Mouse (Mus musculus): ENCODE results near the gene Ccdc122. TPM values are rescaled to one million over a fixed set of nuclear protein-coding genes. Genes with fewer than 3 reads are reported as not detected.
"Not testable (repeated sequence)": the region's sequence is repeated elsewhere in the genome, so short reads cannot be mapped to it uniquely, and the experiment has no call there.

Gene Ccdc122
- polyA plus RNA-seq (2012; rRNA removed) = 0.22 and 0.47 TPM in 2 replicates

DNA sequence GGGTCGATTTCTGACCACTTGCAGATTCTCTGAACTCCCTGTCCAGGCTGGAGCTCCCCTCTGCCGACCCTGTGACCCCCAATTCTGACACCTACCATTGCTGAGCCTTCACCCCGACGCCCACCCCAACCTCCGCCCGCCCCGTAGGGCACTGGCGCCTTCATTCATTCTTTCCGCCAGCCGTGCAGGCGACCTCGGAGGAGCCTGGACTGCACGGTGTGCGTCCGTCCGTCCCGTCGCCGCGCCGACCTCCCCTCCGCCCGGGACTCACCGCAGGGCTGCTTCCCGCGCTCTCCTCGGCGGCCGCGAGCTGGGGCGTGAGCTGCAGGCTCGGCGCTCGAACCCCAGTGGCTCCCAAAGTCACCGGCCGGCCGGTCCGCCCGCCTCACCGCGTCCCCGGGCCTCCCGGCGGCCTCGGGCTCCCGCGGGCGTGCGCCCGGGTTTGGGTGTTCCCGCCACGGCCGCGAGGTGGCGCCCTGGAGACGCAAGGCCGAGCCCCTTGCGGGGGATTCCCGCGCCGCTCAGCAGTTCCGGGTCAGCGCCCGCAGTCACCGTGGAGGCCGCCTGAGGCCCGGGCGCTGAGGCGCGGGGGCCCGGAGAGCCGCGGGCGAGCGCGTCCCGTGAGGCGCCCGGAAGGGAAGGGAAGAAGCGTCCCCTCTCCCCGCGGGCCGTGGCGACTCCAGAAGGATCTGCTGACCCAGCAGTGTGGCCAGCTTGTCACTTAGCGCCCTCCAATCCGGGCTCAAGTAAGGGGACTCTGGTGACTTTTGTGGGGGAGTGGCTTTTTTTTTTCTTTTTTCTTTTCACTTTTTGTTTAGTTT lies at the start of gene Ccdc122, which contains the start of gene Lacc1:
Ccdc122 (plus strand) TSS at position 547 of the 821 bp plus-strand sequence.
Lacc1 (minus strand) TSS at position 679 of the 821 bp plus-strand sequence.
- TF ChIP-seq POLR2A (IDR thresholded peaks at IDR 0.05; ENCODE audit: low read depth, low read length) (peak; percentile 48), CTCF (IDR thresholded peaks at IDR 0.05; ENCODE audit: extremely low read depth, insufficient read length, insufficient replicate concordance, low read depth, low read length) (peak; percentile 76)
- peak within 1 kb of the TSS; percentile 33 for H3K27ac ChIP-seq (ENCODE audit: insufficient read depth, low read depth, low read length)
- no peaks in the 10 kb centered on the region for H3K27me3 ChIP-seq (ENCODE audit: control insufficient read depth, insufficient read depth, low read length)
- WGBS = under 1% methylated on average over 86 of the region's 86 CpGs
- H3K36me3 ChIP-seq (ENCODE audit: control insufficient read depth, insufficient read depth, low read length) = no peaks in the 10 kb centered on the region
- H3K4me3 ChIP-seq (ENCODE audit: low read depth, low read length) = peak within 1 kb of the TSS; percentile 88
- H3K4me1 ChIP-seq (ENCODE audit: control insufficient read depth, insufficient read depth, insufficient read length, low read length) = peaks cover 7% of the 10 kb centered on the region; the same call in 1 of the 2 replicates

DNA sequence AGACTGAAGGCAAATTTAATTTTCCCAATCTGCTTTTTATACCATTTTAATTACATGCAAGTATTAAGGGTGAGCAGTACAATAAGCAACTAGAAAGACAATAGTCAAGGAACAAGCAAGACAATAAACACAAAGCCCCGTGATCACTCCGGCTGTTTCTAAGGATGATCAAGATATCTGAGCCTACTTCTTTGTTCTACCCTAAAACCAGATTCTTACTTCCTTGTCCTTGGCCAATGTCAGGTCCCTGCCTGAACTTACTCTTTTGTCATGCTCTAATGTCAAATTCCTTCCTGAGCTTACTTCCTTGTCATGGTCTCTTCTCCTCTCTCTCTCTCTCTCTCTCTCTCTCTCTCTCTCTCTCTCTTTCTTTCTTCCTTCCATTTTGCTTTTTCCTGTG lies 46.2 kb upstream of the Ccdc122 start:
- not testable (repeated sequence) for H3K4me3 ChIP-seq (ENCODE audit: low read depth, low read length); H3K4me1 ChIP-seq (ENCODE audit: control insufficient read depth, insufficient read depth, insufficient read length, low read length); H3K27ac ChIP-seq (ENCODE audit: insufficient read depth, low read depth, low read length); H3K36me3 ChIP-seq (ENCODE audit: control insufficient read depth, insufficient read depth, low read length); H3K27me3 ChIP-seq (ENCODE audit: control insufficient read depth, insufficient read depth, low read length)
- 83% methylated on average over 2 of the region's 2 CpGs for WGBS

DNA sequence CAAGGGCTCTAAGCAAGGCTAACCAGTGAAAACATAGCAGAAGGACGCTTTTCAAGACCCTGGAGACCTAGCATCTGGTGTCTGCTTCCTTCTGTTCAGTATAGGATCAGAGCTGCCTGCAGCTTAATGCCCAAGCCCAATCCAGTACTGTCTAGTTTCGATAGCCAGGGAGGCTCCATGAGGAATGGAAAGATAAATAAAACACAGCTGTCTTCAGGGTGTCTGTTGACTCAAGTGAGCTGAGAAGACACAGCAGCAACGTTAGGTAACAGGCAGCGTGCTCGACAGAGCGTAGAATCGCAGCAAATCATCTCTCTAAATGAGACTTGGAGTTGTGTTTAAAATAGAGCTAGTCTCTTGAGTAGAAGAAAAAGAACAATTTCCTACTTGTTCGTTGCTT lies 31.8 kb upstream of the Ccdc122 start:
- WGBS = 42% methylated on average over 8 of the region's 8 CpGs
- Histone ChIP-seq H3K27ac (ENCODE audit: insufficient read depth, low read depth, low read length) (peak overlapping the region; percentile 10; the same call in 1 of the 2 replicates), H3K4me3 (ENCODE audit: low read depth, low read length) (no peak overlapping the region), H3K36me3 (ENCODE audit: control insufficient read depth, insufficient read depth, low read length) (no peaks in the 10 kb centered on the region), H3K4me1 (ENCODE audit: control insufficient read depth, insufficient read depth, insufficient read length, low read length) (peaks cover 2% of the 10 kb centered on the region; the same call in 1 of the 2 replicates), H3K27me3 (ENCODE audit: control insufficient read depth, insufficient read depth, low read length) (no peaks in the 10 kb centered on the region)
- TF ChIP-seq CTCF (IDR thresholded peaks at IDR 0.05; ENCODE audit: extremely low read depth, insufficient read length, insufficient replicate concordance, low read depth, low read length) (no peak), POLR2A (IDR thresholded peaks at IDR 0.05; ENCODE audit: low read depth, low read length) (no peak)

DNA sequence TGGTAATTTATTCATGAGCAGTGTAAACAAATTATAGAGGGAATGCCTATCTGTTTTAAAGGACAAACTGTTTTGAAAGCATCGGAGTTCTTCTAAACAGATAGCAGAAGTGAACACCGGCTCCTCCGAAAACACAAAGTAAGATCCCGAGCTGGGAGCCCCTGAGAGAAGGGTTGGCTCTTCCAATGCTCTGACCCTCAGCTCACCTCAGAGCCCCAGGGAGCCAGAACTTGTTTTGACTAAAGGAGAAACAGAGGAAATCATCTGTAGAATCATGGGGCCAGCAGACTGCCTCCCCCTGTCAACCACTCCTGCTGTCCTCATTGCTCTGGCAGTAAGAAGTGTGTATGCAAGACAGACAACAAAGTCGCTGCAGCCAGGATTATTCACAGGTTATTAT lies 31.0 kb upstream of the Ccdc122 start:
- no peak overlapping the region for H3K27ac ChIP-seq (ENCODE audit: insufficient read depth, low read depth, low read length)
- H3K4me1 ChIP-seq (ENCODE audit: control insufficient read depth, insufficient read depth, insufficient read length, low read length) = peaks cover 2% of the 10 kb centered on the region; the same call in 1 of the 2 replicates
- H3K4me3 ChIP-seq (ENCODE audit: low read depth, low read length) = no peak overlapping the region
- TF ChIP-seq CTCF (IDR thresholded peaks at IDR 0.05; ENCODE audit: extremely low read depth, insufficient read length, insufficient replicate concordance, low read depth, low read length) (no peak), POLR2A (IDR thresholded peaks at IDR 0.05; ENCODE audit: low read depth, low read length) (no peak)
- H3K36me3 ChIP-seq (ENCODE audit: control insufficient read depth, insufficient read depth, low read length) = no peaks in the 10 kb centered on the region
- no peaks in the 10 kb centered on the region for H3K27me3 ChIP-seq (ENCODE audit: control insufficient read depth, insufficient read depth, low read length)
- 77% methylated on average over 5 of the region's 5 CpGs for WGBS

DNA sequence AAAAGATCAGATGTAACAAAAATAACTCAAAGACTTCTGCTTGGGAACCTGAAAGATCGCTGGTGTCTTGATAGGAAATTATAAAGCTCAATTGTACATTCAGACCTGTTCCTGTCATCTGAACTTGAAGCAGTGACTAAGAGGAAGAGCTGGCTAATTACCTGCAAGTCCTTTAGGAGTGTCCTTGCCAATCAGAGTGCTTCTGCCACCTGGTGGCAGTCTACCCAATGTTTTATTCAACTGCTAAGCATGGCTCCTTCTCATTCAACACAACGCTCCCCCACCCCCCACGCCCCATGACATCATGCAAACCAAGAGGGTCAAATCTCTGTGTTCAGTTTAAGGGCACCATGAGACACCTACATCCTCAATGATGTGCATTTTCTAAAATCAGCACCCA lies 28.3 kb upstream of the Ccdc122 start:
- WGBS = 6% methylated on average over 3 of the region's 3 CpGs
- no peak overlapping the region for H3K4me3 ChIP-seq (ENCODE audit: low read depth, low read length)
- peaks cover 2% of the 10 kb centered on the region; the same call in 1 of the 2 replicates for H3K4me1 ChIP-seq (ENCODE audit: control insufficient read depth, insufficient read depth, insufficient read length, low read length)
- H3K27me3 ChIP-seq (ENCODE audit: control insufficient read depth, insufficient read depth, low read length) = no peaks in the 10 kb centered on the region
- no peak overlapping the region for H3K27ac ChIP-seq (ENCODE audit: insufficient read depth, low read depth, low read length)
- no peak for TF ChIP-seq POLR2A (IDR thresholded peaks at IDR 0.05; ENCODE audit: low read depth, low read length)
- TF ChIP-seq CTCF (IDR thresholded peaks at IDR 0.05; ENCODE audit: extremely low read depth, insufficient read length, insufficient replicate concordance, low read depth, low read length) = peak; percentile 47; the same call in 1 of the 2 replicates
- no peaks in the 10 kb centered on the region for H3K36me3 ChIP-seq (ENCODE audit: control insufficient read depth, insufficient read depth, low read length)

DNA sequence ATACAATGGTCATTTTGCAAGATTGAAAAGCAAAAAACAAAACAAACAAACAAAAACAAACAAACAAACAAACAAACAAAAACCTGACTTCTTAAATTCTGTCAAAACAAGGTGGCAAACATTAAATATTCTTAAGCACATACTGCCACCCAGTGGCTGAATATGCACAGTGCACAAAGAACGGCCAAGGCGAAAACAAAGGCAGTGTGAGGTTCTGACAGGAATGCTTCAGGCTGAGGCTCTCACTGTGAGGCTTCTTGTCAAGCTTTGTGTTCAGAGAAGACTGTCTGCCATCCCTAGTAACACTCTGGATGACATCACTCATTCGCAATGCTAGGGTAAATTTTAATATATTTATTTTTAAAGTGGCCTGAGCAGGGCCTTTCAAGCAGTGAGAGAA lies 24.8 kb upstream of the Ccdc122 start:
- Histone ChIP-seq H3K27ac (ENCODE audit: insufficient read depth, low read depth, low read length) (no peak overlapping the region), H3K27me3 (ENCODE audit: control insufficient read depth, insufficient read depth, low read length) (no peaks in the 10 kb centered on the region), H3K4me3 (ENCODE audit: low read depth, low read length) (no peak overlapping the region), H3K36me3 (ENCODE audit: control insufficient read depth, insufficient read depth, low read length) (no peaks in the 10 kb centered on the region), H3K4me1 (ENCODE audit: control insufficient read depth, insufficient read depth, insufficient read length, low read length) (no peaks in the 10 kb centered on the region)
- WGBS = 10% methylated on average over 3 of the region's 3 CpGs
- peak; percentile 53; the same call in 1 of the 2 replicates for TF ChIP-seq CTCF (IDR thresholded peaks at IDR 0.05; ENCODE audit: extremely low read depth, insufficient read length, insufficient replicate concordance, low read depth, low read length)
- TF ChIP-seq POLR2A (IDR thresholded peaks at IDR 0.05; ENCODE audit: low read depth, low read length) = no peak

DNA sequence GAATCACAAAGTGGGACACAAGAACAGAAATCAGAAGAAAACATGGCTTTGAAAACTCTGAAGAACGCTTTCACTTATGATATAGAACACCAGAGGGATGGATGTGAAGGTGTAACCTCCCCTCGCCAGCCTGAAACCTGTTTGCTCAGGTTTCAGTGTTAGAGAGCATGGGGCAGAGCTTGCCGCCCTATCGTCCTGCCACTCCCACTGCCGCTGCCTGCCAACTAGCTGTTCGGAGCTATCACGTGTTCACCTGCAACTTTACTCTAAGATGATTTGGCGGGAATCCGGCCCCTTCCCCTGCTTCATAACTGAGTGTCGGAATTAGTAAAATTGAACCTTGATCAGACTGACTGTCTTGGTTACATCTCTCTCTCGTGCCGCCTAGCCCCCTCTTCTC lies 19.8 kb upstream of the Ccdc122 start:
- not testable (repeated sequence) for H3K36me3 ChIP-seq (ENCODE audit: control insufficient read depth, insufficient read depth, low read length); H3K27ac ChIP-seq (ENCODE audit: insufficient read depth, low read depth, low read length); H3K27me3 ChIP-seq (ENCODE audit: control insufficient read depth, insufficient read depth, low read length); H3K4me3 ChIP-seq (ENCODE audit: low read depth, low read length); H3K4me1 ChIP-seq (ENCODE audit: control insufficient read depth, insufficient read depth, insufficient read length, low read length)
- WGBS = 23% methylated on average over 12 of the region's 12 CpGs
